Mouse (Mus musculus): Measurements from ENCODE around the gene Gamt.

Gamt gene

DNA sequence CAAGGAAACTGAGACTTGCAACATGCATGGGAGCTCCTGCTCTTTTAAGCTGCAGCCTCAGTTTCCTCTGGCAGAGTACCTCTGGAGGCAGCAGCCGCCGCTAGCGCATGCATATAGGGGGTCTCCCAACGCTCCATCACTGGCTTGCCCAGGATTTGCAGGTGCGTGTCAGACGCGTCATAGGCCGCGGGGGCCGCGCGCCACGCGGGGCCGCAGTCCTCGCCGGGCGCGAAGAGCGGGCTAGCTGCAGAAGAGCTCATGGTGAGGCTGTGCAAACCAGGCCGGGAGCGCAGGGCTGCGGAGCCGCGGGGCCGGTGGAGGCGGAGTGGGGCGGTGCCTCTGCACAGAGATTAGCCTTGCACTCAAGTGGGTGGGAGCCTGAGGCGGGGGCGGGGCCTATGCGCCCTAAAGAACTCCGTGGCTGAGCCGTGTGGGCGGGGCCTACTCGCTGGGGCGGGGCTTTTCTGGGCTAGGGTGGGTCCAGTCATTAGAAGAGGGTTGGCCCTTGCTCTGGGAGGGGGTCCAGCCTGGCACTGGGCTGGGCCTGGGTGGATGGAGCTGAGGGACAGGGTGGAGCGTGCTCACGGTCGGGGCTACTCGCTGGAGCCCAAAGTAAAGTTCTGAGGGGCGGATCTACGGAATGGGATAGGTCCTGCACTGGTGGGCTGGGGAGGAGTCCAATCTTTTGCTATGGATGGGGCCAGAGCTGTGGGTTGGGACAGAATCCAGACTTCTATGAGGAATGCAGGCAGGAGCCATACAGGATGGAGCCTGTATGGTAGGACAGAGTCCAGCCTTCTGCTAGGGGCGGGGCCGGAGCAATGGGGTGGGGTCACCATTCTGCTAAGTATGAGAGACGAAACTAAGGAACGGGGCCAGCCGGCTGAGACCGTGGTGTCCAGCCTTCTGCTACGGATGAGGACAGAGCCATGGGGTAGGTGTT lies at the start of gene Gamt, which contains the start of gene Dazap1:
Gene Gamt (minus strand): TSS at position 371 of the 943 bp plus-strand sequence.
Gene Dazap1 (plus strand): TSS at position 845 of the 943 bp plus-strand sequence.
- DNase-seq (ENCODE audit: low spot score), result peak; percentile 77

DNA sequence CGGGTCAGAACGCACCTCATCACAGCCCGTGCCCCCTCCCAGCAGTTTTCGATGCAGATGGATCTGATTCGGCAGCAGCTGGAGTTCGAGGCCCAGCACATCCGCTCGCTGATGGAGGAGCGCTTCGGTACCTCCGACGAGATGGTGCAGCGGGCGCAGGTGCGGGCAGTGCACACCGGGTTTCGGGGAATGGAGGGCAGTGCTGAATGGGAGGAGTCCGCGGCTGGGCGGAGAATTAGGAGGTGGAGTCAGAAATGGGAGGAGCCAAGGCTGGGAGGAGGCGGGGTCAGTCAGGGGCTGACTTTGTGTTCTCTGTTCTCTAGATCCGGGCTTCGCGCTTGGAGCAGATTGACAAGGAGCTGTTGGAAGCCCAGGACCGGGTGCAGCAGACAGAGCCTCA lies 44.0 kb upstream of the Gamt start:
- peak; percentile 54 for DNase-seq (ENCODE audit: low spot score)

DNA sequence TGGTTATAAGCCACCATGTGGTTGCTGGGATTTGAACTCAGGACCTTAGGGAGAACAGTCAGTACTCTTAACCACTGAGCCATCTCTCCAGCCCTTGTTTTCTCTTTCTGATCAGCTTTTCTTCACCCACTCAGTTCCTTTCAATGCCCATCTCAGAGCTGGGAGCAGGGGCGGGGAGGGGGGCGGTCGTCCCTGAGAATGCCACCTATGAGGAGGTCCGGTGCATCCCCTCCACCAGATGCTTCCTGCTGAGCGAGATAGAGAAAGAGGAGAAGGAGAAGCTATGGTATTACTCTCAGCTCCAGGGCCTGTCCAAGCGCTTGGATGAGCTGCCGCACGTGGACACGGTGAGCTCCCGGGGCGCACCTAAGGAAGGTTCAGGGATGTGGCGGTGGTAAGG lies 43.6 kb upstream of the Gamt start:
- DNase-seq (ENCODE audit: low spot score), result no peak

DNA sequence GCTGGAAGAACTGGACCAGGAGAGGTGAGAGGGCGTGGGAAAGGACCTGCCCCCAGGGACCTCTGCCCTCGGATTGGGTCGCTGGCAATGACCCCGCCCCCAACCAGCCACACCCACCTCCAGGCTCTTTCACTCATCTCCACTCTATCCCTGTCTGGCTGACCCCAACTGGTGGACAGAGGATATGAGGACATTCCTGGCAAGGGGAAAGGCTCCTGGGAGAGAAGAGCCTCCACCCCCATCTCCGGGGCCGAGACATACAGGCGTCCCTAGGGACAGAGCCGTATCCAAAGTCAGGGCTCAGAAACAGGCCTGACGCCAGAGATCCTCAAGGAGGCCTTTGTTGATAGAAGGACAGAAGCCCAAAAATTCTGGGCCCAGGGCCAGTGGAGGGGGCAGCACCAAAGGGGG lies 41.7 kb upstream of the Gamt start:
- no peak for DNase-seq (ENCODE audit: low spot score)

DNA sequence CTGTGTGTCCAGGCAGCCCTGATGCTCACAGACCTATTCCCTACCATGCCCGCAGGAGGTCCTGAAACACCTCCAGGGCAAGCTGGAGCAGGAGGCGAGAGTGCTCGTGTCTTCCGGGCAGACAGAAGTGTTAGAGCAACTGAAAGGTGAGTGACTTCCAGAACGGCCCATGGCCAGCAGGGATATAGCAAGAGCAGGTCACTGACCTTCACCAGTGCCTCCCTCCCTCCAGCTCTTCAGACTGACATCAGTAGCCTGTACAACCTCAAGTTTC lies 41.2 kb upstream of the Gamt start:
- DNase-seq (ENCODE audit: low spot score), result no peak

DNA sequence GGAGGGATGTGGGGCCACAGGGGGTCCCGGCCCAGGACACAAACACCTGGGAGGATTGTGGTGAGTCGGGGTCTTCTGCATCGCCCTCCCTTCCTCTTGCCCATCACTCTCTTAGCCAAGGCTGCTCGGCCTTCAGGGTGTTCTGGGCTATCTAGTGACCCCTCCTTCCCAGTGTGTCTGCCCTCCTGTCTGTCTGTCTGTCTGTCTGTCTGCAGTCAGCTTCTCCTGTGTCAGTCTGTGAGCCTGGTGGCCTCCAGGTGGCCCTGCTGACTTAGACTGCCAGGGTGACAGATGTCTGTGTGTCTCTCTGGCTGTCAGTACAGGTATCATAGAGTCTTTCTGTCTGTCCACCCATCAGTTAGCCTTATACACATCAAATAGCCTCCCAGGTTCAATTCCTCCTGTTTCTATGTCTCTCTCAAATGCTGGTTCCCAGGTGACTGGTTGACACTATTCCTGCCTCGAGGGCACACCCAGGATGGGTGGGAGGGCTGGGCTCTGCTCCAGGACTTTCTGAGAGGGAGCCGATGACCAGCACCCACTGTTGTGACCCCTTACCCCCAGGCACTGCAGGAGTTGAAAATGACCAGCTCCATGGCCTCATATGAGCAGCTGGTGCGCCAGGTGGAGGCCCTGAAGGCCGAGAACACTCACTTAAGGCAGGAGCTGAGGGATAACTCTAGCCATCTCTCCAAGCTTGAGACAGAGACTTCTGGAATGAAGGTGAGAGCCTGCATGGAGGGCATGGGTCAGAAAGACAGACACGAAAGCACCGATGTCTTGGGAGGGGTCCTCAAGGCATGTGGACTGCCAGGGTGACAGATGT lies 40.7 kb upstream of the Gamt start:
- no peak for DNase-seq (ENCODE audit: low spot score)

DNA sequence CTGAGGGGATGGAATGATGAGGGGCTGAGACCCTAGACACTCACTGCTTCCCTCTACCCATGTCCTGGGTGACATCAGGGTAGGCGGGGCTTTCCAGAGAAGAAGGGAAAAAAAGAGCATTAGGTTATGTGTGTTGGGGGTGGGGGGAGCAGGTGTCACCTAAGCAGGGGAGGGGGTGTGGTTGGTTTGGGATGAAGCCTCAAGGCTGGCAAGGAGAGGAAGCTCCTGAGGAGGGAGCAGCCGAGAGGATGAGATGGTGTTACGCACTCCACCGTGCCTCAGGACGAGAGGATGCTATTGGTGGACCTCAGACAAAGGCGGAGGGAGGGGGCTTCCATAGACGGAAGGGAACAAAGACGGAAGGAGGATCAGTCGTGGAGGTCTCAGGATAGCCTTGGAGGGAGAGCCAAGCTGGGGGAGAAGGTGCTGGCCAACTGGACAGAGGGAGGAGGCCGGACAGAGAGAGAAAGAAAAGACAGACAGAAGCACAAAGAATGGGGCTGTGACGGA lies 39.9 kb upstream of the Gamt start:
- DNase-seq (ENCODE audit: low spot score), result no peak

DNA sequence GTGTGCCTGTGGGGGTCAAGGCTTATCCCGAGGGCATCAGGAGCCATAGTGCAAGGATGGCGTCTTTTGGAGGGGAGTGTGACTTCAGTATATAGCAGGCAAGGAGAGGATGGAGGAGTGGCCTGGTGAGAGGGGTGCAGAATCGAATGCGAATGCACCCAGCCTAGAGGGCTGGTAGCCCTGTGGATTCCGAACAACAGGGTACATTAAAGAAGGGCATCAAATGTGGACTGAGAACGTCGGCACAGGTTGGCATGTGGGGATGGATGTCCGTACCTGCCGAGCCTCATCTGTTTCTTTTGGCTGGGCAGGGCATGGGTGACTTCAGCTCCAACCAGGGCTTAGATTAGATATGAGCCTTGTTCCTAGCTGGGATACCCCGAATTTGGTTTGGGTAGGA lies 39.0 kb upstream of the Gamt start:
- DNase-seq (ENCODE audit: low spot score), result no peak

DNA sequence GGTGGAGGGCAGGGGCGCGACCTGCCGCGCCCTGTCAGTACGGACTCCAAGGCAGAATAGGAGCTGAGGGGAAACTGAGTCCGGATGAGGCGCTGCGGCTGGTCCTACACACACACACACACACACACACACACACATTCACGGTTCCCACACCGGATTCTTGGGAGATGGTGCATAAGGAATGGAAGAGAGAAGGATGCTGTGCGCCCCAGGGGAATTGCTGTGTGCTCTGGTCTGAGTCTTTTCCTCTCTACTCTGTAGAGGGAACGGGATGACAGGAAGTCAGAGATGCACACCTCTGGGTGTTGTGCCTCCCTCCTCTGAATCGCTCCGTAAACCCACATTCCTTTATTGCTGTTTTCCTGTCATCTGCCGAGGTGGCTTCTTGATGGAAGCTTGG lies 38.5 kb upstream of the Gamt start:
- no peak for DNase-seq (ENCODE audit: low spot score)

DNA sequence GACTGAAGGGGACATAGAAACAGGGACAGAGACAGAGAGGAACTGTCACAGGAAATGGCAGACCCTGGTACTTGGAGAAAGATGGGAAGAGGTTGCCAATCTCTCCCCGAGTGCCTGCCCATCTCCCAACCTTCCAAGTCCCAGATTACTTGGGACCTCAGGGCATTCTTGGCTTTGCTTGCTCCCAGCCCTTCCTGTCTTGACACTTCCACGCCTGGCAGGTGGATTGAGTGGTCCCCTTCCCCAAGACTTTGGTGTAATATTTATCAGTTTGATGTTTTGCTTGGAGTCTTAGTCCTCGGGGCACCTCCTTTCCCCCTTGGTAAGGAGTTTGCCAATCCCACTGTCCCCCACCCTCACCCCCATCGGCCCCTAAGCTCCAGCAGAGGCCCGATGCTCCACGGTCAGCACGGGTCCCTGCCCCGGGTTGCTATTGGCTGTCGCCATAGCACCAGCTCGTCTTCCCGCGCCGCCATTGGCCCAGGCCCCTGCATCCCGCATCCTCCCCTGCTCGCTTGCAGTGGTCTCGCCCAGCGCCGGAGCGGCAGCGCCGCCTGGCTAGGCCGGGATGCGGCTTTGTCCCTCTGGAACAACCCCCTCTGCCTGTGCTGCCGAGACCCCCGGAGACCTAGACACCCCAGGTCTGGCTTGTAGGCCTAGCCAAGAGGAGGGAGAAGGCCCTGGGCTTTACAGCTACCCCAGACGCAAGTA lies 37.9 kb upstream of the Gamt start:
- DNase-seq (ENCODE audit: low spot score), result no peak

DNA sequence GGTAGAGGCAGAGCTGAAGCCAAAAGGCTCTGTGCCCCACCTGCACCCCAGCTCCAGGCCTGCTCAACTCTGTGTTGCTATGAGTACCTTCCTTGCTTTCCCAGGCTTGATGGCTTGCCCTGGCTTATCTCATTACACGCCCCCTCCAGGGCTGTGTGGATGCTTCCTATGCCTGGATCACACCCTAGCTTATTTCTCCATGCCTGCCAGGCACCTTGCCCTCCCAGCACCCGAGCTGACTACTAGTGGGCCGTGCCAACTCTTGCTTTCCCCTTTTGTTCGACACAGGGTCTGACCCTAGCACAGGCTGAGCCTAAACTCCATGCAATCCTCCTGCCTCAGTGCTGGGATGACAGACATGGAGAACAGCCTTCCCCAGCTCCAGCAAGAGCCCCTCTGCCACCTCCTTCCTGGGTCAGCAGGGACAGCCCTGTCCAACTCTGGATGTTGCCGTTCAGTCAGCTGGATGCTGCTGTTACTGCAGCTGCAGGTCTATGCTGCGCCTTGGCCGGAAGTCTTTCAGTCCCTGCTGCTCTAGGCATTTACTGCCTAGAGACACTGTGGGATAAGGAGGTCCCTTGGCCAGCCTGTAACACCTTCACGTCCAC lies 36.8 kb upstream of the Gamt start:
- no peak for DNase-seq (ENCODE audit: low spot score)

DNA sequence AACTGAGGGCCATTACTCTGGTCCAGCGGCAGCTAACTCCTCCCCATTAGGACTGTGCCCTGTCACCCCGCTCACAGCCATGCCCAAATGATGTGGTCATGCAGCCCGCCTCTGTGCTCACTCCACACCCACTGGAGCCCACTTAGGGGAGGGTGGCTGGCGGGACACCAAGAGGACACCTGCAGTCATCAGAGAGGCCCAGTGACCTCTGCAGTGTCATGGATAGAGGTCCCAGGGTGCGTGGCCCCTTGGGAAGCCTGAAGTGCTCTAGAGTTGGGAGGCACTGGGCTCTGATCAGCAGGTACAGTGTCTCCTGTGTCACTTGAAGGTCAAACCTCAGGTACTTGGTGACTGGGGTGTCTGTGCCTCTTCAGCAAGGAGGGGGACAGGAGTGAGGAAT lies 36.0 kb upstream of the Gamt start:
- no peak for DNase-seq (ENCODE audit: low spot score)

DNA sequence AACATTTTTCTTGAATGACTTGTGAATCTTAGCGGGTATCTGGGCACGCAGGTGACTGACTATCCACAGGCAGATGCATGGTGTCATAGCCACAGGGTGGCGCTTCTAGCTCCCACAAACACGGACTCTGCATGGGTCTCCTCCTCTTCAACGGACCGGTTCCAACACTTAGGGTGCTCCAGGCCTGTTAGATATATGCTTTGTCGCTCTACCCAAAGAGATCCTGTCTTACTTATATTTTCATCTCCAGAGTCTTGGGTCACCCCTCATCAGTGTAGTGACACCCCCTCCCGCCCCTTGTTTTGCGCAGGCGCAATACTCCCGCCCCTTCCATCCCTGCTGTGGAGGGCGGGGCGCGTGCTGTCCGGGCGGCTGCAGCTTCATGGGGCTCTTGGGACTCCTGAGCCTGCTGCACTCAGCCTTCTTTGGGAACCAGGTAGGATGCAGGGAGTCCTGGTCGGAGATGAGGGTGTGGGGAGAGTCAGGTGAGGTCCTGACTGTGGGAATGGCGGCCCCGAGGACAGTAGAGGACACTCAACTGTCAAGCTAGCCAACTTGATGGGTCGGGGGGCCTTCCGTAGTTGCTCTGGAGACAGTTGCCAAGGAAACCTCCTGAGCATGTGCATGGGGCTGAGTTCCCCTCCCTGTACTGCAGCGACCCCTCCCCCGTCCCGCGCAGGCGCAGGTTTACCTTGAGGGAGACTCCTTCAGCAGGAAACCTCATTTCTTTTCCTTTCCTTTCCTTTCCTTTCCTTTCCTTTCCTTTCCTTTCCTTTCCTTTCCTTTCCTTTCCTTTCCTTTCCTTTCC lies 35.0 kb upstream of the Gamt start, which contains the start of gene Apc2:
Gene Apc2 (plus strand): TSS at position 360 of the 808 bp plus-strand sequence.
- DNase-seq (ENCODE audit: low spot score), result peak; percentile 78

DNA sequence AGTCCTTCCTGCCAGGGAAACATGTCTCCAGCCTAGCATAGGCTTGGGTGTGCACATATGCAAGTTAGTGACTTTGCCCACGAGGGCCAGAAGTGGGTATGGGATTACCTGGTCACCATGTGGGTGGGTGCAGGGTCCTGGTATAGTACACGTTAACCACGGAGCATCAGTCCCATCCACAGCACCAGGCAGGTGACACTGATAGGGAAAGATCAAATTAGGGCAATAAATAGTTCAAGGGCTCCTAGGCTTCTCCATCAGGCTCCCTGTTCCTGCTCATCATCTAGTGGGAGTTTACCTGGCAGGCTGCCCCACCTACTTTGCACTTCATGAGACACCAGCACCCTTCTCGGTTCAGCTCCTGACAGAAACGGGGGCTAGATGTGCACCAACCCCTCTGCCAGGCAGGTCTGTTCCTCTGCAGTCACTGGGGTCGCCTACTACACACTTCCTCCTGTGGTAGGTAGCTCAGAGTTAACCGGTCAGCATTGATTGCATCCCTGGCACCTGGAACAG lies 34.0 kb upstream of the Gamt start:
- DNase-seq (ENCODE audit: low spot score), result no peak

DNA sequence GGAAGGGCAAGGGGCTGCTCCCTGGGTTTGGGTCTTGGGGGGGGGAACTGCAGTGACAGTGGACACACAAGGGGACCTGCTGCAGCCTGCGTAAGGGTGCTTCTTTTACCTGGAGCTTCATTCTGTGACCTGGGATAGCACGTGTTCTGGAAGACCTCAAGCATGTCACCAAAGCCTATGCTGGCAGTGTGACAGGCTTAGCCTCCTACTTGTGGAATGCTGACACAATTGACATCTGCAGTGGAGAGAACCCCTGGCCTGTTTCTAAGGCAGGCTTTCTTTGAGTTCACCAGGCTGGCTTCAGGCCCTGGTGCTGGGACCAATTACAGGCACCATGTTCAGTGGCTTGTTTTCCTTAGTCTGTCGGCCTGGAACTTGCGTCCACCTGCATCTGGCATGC lies 33.5 kb upstream of the Gamt start:
- no peak for DNase-seq (ENCODE audit: low spot score)

DNA sequence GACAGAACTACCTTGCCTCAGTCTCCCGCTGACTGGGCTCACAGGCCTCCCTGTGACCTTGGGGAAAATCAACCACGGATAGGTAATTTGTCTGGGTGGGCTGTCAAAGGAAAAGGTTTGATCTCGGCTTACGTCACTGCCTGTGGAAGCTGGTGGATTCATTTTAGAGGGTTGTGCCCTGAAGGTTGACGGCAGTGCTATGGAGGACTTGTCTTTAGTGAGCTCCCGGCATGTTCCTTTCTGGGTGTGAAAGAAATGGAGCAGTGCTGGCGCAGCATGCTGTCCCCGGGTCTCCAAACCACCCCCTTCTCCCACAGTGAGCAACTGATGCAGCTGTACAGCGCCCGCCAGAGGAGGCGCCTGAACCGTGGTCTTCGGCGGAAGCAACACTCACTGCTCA lies 32.5 kb upstream of the Gamt start:
- peak; percentile 31 for DNase-seq (ENCODE audit: low spot score)

DNA sequence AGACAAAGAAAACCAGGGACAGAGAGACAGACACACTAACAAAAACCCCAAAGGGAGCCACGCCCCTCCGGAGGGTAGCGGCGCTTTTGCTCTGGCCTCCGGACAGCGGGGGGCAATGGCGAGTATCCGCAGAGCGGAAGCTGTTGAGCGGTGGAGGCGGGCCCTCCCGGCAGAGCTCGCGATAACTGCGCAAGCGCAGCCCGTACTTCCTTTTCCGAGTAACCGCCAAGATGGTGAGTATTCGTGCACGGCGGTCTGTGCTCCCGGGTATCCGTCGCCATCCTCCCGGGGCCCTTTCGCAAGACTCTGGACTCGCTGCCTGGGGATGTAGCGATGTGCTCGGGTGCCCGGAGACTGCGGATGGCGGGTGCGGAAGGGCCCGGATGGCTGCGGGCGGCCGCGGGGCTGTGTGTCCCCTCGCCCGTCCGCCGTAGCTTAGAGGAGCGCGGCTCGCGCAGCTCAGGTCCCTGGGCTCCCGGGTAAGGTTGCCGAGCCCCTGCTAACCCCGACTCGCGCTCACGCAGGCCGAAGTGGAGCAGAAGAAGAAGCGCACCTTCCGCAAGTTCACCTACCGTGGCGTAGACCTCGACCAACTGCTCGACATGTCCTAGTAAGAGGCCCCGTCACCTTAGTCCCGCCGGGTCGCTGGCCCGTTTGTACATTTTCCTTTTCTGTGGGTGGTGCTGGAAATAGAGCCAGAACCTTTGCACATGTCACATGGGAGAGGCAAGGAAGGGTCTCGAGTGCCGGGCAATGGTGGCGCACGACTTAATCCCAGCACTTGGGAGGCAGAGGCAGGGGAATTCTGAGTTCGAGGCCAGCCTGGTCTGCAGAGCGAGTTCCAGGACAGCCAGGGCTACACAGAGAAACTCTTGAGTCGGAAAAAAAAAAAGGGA lies 31.7 kb upstream of the Gamt start, which contains the start of gene Rps15:
Gene Rps15 (plus strand): TSS at position 203 of the 896 bp plus-strand sequence.
- DNase-seq (ENCODE audit: low spot score), result peak; percentile 96

DNA sequence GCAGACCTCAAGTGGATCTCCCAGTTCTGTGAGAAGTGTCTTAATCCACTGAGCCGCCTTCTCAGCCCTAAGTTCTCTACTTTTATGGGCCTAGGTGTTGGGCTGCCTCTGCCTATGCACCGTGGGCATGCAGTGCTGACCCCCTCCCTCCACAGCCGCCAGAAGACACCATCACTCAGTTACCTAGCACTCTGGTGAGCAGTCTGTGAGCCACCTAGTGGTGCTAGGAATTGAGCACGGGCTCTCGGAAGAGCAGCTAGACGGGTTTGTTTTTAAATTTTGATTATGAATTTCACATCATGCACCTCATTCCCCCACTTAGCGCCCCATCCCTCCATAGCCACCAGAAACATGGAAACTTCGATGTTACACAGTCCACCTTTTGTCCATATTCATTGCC lies 27.8 kb upstream of the Gamt start:
- no peak for DNase-seq (ENCODE audit: low spot score)

DNA sequence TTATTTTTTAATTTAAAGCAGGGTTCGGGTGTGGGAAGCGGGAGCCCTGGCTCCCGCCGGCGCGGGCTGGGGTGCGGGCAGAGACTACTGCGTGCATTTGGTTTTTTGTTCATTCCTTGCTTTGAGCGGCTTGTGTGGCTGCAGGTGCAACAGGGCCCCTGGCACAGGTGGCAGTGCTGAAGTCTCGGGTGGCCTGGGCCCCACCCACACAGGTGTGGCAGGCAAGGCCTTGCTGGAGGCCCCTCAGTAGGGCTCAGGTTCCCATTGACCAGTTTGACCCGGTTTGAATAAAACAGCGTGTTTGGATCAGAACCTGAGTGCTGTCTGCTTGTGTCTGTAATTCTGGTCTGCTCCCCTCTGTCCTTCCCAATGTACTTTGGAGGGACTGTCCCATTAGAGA lies 27.3 kb upstream of the Gamt start:
- no peak for DNase-seq (ENCODE audit: low spot score)

Data from T-cell, adult 2 months (primary cell).